Mouse (Mus musculus) neural tube, embryonic 10.5 days (tissue): ENCODE results near the gene Dis3l2.

Experiments
- DNase-seq: peaks from one replicate; pipeline ENCODE4 v3.0.0-alpha.2; 2017; ENCODE audit warnings: low spot score; ENCODE audit errors: extremely low spot score

The Dis3l2 gene

DNA sequence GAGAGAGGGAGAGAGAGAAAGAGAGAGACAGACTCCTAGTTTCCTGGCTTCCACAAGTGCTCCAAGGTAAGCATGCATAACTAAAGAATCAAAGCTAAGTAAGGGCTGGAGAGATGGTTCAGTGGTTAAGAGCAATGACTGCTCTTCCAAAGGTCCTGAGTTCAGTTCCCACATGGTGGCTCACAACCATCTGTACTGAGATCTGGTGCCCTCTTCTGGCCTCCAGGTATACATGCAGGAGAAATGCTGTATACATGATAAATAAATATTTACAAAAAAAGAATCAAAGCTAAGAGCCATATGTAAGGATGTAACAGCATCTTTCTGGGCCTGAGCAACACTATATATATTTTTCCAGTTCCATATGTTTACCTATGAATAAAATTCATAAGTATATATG is 357.3 kb downstream of the Dis3l2 start:
- DNase-seq, result no peak

DNA sequence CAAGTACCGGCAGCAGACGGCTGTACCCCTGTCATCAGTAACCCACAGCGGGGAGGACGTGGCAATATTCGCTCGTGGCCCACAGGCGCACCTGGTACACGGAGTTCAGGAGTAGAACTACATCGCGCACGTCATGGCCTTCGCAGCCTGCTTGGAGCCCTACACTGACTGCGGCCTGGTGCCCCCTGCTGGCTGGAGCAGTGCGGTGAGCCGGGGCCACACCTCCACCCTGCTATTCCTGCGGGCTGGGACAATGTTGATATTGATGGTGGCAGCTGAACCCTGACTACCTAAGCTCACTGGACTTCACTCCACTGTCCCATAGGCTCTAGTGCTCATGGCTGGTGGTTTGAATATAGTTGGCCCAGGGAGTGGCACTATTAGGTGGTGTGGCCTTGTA is 367.1 kb downstream of the Dis3l2 start:
- DNase-seq, result peak; percentile 26

DNA sequence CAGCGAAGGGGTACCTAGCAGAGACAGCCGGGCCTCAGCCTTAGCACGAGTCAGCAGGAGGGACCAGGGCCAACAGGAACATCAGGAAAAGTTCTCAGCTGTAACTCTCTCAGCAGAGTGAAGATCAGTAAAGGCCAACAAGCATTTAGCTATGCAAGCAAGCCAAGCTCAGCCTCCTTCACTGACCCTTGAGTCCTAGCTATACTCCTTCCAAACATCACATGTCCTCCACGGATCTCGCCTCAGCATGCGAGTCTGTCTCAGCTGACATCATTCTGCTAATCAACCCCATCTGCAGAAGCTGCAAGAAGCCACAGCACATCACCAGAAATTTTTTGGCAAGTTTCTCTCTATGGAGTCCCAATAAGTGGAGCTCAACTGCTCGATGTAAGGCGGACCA is 370.2 kb downstream of the Dis3l2 start:
- DNase-seq, result no peak

DNA sequence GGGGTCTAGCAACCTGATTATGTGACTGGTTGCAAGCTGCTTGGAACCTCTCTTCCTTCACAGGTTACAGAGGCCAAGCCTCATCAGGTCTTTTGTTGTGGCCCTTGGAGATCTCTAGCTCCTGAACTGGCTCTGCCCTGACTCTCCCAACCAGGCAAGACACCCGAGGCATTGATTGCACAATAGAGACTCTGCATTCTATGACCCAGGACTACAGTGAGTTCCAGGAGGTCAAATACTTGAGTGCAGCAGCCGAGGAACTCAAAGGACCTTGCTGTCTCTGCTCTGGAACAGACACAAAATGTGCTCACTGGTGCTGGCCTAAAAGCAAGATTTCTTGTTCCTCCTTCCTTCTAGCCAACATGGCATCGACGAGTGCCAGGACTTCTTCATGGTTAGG is 382.6 kb downstream of the Dis3l2 start:
- no peak for DNase-seq

DNA sequence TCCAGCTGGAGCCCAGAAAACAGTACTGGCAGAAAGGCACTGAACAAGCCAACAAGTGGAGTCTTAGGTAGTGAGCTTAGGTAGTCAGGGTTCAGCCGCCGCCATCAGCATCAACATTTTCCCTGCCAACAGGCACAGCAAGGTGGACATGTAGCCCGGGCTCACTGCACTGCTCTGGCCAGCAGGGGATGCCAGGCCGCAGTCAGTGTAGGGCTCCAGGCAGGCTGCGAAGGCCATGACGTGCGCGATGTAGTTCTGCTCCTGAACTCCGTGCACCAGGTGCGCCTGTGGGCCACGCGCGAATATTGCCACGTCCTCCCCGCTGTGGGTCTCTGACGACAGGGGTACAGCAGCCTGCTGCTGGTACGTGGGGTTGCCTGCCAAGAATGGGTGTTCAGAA is 383.4 kb downstream of the Dis3l2 start:
- no peak for DNase-seq

DNA sequence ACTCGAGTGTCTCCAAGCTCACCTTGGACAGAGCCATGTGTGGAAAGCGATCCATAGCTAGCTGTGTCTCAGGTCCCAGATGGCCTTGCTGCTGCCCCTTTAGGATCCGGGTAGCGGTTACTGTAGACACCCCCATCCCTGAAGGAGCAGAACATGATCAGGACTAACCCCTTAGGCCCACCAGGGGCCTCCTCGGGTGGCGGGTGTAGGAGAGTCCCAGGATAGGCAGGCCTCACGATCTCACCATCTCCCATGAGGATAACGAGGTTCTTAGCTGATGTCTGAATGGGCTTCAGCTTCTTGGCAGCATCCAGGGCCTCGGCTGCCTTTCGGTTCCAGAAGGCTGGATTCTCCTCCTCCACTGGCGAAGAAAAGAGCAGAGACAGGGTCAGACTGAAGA is 385.6 kb downstream of the Dis3l2 start:
- no peak for DNase-seq

DNA sequence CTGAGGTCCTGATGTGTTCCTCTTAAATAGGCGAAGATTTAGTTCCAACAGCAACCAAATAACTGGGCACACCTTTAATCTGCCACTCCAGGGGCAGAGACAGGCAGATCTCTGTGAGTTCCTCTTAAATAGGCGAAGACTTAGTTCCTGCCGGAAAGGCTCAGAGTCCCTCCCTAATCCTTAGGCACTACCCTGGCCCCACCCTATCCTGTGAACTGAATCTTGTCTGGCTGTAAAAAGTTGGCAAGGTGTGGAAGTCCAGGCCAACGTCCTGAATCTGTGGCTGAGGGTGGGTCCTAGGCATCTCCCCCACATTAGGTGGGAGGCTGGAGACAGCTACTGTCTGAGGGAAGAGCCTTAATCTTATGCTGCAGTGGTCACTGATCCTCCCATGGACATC is 386.2 kb downstream of the Dis3l2 start, which contains the start of gene Alppl2:
Gene Alppl2, minus strand, starts transcription at position 101 of the 400 bp plus-strand sequence.
- DNase-seq, result no peak

DNA sequence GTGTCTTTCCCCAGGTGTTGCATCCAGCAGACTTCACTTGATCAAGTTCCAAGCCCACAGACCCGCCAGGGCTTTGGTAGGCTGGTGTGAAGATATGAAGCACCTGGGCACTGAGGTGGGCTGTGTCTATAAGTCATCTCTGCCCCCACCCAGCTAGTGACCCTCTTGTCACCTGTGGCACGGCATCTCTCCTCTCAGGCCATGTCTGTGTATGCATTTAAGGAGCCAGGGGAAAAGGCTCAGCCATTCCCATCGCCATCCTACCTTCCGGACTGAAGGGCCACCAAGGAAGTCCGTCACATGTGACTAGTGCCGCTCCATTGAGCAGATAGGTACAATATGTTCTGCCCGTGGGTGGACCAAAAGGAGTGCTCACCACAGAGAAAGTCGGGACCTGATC is 392.0 kb downstream of the Dis3l2 start:
- DNase-seq, result no peak

DNA sequence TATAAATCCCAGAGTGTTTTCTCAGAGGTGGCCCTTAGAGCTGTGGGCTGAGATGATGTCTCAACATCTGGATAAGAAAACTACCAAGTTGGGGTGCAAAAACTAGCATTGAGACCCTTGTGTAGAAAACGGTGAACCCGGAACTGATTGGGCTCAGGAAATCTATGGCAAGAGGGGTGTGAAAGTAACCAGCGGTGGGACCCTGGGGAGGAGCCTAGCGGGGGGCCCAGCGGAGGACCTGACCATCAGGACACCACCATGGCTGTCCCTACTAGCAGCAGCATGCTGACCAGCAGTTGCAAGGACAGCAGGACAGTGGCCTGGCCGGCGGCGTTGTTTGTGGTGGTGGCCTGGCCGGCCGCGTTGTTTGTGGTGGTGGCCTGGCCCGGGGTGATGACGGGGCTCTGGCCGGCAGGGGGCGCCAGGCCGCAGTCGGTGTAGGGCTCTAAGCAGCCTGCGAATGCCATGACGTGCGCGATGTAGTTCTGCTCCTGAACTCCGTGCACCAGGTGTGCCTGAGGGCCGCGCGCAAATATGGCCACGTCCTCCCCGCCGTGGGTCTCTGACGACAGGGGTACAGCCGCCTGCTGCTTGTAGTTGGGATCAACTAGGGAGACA is 394.9 kb downstream of the Dis3l2 start:
- peak; percentile 75 for DNase-seq
